Mouse (Mus musculus) midbrain, embryonic 11.5 days (tissue): ENCODE measurements around the gene Mmrn1. TPM values are rescaled to one million over a fixed set of nuclear protein-coding genes. Genes with fewer than 3 reads are reported as not detected.

Source experiments
- polyA plus RNA-seq: library from polyadenylated mRNA; unstranded; fragments of >200 nt; fragmentation: Nextera tagmentation; extraction: Ambion mirVana; gene quantifications from 2 replicates; pipeline ENCODE4 v1.2.1, GENCODE M21; 2014

Gene Mmrn1
- polyA plus RNA-seq, 1 experiment from 2014 or later, result 5.7 TPM

Other genes with a start within 250 kb of the Mmrn1 start
- gene Snca, start 95.1 kb upstream of the Mmrn1 start, polyA plus RNA-seq, result 26.1 and 29.1 TPM in 2 replicates